Mouse (Mus musculus) liver, embryonic 18 days (tissue): ENCODE results near the gene Sirpa. TPM values are rescaled to one million over a fixed set of nuclear protein-coding genes. Genes with fewer than 3 reads are reported as not detected.

Experiments
- polyA plus RNA-seq: library from polyadenylated mRNA; depleted of rRNA; stranded (reverse); fragments of >200 nt; gene quantifications from 2 replicates; pipeline ENCODE4 v1.2.3, GENCODE M21; 2012; rRNA removed

The Sirpa gene
- polyA plus RNA-seq = 30.6 and 32.5 TPM in 2 replicates

DNA sequence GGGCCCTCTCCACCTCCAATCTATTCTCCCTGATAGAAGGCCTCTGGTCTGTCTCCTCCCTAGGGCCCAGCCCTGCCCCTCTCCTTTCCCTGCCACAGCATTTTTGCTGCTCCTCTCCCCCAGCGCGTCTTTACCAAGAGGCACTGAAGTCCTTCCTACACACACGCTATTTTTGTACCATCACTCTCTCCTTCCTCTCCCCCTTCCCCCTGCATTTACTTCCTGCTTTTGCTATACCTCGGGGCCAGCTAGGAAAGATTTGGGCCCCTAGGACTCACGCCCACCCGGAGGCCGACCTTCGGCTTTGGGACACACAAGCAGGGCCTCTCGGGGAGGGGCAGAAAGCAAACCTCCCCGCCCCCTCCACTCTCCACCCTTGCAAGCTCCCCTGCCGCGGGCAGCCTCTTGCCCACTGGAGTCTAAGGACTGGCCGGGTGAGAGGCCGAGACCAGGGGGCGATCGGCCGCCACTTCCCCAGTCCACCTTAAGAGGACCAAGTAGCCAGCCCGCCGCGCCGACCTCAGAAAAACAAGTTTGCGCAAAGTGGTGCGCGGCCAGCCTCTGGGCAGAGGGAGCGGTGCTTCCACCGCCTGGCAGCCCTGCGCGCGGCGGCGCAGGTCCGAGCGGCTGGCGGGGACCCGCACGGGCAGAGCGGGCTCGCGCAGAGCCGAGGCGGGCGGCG is at the start of gene Sirpa:
TSS of gene Sirpa (plus strand) at position 377 of the 682 bp plus-strand sequence.

Other genes with a start within 250 kb of the Sirpa start
- gene Il1b, start 221.7 kb upstream of the Sirpa start, polyA plus RNA-seq = 0.52 and 1.4 TPM in 2 replicates
- gene F830045P16Rik, start 56.2 kb upstream of the Sirpa start, polyA plus RNA-seq = 0.01 TPM in 1 of 2 replicates, not detected in the other
- gene Pdyn, start 107.0 kb downstream of the Sirpa start, polyA plus RNA-seq = not detected in 2 replicates
- 5.3 and 5.9 TPM in 2 replicates for gene Stk35, start 207.7 kb downstream of the Sirpa start, polyA plus RNA-seq